Mouse (Mus musculus) cortical plate, adult 2 months (tissue): ENCODE measurements at regions not wholly inside any gene's neighbourhood (a gene's known extent, or its start where the extent isn't known, plus 50 kb on each side); places are given as distances from the start of the nearest gene placed in this dataset.

Source experiments
- H3K27ac ChIP-seq: fragments of 200-500 bp; 2 replicates; pipeline ENCODE4 v1.5.1; 2012; ENCODE audit warnings: low read length, control low read depth, inconsistent platforms; ENCODE audit not compliant: insufficient read depth
- H3K4me1 ChIP-seq: fragments of 200-500 bp; 2 replicates; pipeline ENCODE4 v1.6.1; 2011; ENCODE audit warnings: low read length; ENCODE audit not compliant: control insufficient read depth, insufficient read depth
- H3K4me3 ChIP-seq: fragments of 200-500 bp; 2 replicates; pipeline ENCODE4 v1.5.1; 2011; ENCODE audit warnings: mild to moderate bottlenecking, low read length, control low read depth; ENCODE audit not compliant: insufficient read depth
- CTCF ChIP-seq: fragments of 200-500 bp; IDR thresholded peaks from 2 replicates; pipeline ENCODE4 v1.5.1; 2011; ENCODE audit warnings: mild to moderate bottlenecking, control low read depth, low read length; ENCODE audit not compliant: insufficient read depth; ENCODE audit errors: extremely low read depth
- POLR2A ChIP-seq: fragments of 200-500 bp; IDR thresholded peaks from 2 replicates; pipeline ENCODE4 v1.6.1; 2011; ENCODE audit warnings: mild to moderate bottlenecking, low read length, control low read depth; ENCODE audit not compliant: insufficient read depth; ENCODE audit errors: extremely low read depth

- Histone ChIP-seq H3K4me1 (no peaks in the 10 kb centered on the region), H3K27ac (0 out of 2 replicates have a peak overlapping the region, but pooled peaks have one; percentile 18), H3K4me3 (no peak overlapping the region)
- TF ChIP-seq POLR2A (no peak), CTCF (no peak)
Observed at GRCm38 (mm10) chr16:95131815-95132214, 125.5 kb upstream of the Kcnj15 start.

DNA sequence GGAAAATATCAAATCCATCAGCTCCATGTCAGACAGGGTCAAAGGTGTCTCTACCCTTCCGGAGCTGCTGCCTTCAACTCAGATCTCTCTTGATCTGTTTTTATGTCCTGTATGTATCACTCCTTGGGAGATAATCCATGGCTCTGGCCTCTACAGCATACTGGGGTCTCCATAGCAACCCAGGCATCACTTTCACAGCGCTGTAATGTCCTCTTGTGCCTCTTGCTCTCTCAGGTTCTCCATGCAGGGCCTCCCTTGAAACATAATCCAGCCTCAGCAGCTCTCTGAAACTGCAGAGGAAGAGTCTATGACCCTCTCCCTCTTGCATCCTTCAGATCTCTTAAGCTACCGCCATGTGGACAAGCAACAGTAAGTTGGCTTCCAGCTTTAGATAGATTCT lies 118.5 kb upstream of the Kcnj15 start:
- Histone ChIP-seq H3K4me3 (no peak overlapping the region), H3K4me1 (no peaks in the 10 kb centered on the region; the same call in 1 of the 2 replicates), H3K27ac (no peak overlapping the region)
- TF ChIP-seq POLR2A (no peak), CTCF (no peak)

DNA sequence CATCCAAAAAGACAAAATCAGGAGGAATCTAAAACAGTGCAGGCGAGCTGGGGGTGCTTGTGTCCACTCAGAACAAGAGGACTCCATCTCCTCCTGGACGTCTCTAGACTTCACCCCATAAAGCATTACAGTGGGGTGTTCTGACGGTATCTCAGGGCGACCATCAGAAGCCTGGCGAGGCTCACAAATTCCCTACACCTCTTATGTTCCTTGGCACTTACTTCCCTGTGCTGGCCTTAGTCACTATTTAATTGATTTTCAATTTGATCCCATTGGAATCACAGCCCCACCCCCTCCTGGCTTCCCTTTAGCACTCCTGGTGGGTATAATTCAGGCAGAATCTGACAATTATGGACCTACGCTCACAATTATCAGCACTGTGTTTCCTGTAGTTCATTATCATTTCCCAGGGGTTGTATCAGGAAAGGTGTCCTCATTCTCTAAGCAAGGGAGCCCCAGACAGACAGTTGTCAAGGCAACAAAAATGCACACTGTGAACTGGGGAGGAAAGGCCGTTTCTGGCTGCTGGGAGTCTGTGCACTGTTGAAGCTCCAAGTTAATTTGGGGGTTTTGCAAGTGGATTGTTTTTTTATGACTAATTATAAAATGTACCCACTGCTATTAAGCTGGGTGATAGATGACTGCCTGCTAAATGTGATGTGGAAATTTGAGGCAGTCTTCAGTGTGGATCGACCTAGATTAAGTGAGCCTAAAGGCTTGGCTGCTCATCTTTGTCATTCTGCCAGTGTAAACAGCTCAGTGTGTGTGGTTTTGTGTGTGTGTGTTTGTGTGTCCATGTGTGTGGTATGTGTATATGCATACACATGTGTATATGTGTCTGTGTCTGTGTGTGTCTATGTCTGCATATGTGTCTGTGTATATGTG lies 115.6 kb upstream of the Kcnj15 start:
- H3K4me3 ChIP-seq: no peak overlapping the region
- H3K4me1 ChIP-seq: no peaks in the 10 kb centered on the region; the same call in 1 of the 2 replicates
- no peak overlapping the region for H3K27ac ChIP-seq
- TF ChIP-seq POLR2A (no peak), CTCF (no peak)

- no peak for TF ChIP-seq POLR2A
- TF ChIP-seq CTCF: no peak
Observed at GRCm38 (mm10) chr16:95150499-95150898, 106.9 kb upstream of the Kcnj15 start.

GRCm38 (mm10) chr16:95151499-95151898 lies 105.9 kb upstream of the Kcnj15 start:
- peaks cover 2% of the 10 kb centered on the region; the same call in 1 of the 2 replicates for H3K4me1 ChIP-seq
- H3K27ac ChIP-seq: no peak overlapping the region
- H3K4me3 ChIP-seq: no peak overlapping the region
- TF ChIP-seq POLR2A: no peak
- TF ChIP-seq CTCF: no peak

More at GRCm38 (mm10) chr16:95150499-95150898, 106.9 kb upstream of the Kcnj15 start:
- no peak overlapping the region for H3K4me3 ChIP-seq
- no peak overlapping the region for H3K27ac ChIP-seq
- peaks cover 2% of the 10 kb centered on the region; the same call in 1 of the 2 replicates for H3K4me1 ChIP-seq

- no peak overlapping the region for H3K4me3 ChIP-seq
- no peak for TF ChIP-seq CTCF
- no peak for TF ChIP-seq POLR2A
- peaks cover 2% of the 10 kb centered on the region; the same call in 1 of the 2 replicates for H3K4me1 ChIP-seq
Observed at GRCm38 (mm10) chr16:95151914-95152313, 105.4 kb upstream of the Kcnj15 start.

DNA sequence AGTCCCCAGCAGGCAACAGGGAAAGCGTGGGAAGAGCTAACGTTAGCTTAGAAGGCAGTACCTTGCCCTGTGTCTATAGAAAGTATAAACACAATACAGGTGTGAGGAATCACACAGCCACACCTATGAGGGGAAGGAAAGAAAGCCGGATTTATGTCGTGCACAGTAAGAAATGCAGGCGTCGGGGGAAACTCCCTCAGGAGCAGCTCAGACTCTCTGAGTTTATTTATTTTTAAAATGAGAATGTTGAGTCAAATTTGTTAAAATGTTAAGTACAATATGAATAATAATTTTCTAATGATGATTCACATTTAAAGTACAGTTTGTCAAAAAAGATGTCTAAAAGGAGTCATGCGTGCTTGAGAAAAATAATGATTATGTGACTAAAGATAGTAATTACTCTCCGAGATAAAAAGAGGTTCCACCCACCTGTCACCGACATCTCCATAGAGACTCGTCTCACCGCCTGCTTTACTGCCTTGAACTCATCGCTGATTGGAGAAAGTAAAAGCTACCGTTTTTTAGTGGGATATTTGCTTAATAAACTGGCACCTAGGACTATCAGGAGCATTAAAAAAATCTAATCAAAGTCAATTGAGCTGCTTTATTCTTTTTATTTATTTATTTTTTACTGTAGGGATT lies 104.5 kb upstream of the Kcnj15 start:
- H3K4me3 ChIP-seq: no peak overlapping the region
- TF ChIP-seq CTCF (no peak), POLR2A (no peak)
- H3K27ac ChIP-seq: no peak overlapping the region
- H3K4me1 ChIP-seq: peaks cover 2% of the 10 kb centered on the region; the same call in 1 of the 2 replicates

More at GRCm38 (mm10) chr16:95151914-95152313, 105.4 kb upstream of the Kcnj15 start:
- H3K27ac ChIP-seq: no peak overlapping the region

DNA sequence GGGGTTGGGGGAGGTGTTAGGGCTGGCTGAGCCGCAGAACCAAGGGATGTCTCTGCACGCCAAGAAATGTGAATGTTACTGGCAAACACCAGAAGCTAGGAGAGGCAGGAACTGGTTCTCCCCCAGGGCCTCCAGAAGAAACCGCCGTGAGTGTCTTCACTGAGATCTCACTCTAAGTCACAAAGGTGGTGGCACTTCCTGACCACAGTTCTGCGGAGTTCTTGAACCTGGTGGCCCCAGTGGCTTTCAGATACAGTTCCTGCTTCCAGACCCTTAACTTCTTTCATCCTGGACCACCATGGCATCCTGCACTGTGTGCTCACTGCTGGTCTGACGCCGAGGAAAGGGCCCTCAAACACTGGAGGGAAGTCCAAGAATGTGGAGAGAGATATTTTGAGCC lies 89.0 kb upstream of the Kcnj15 start:
- Histone ChIP-seq H3K4me3 (no peak overlapping the region), H3K4me1 (no peaks in the 10 kb centered on the region), H3K27ac (no peak overlapping the region)
- TF ChIP-seq POLR2A: no peak
- TF ChIP-seq CTCF: no peak

DNA sequence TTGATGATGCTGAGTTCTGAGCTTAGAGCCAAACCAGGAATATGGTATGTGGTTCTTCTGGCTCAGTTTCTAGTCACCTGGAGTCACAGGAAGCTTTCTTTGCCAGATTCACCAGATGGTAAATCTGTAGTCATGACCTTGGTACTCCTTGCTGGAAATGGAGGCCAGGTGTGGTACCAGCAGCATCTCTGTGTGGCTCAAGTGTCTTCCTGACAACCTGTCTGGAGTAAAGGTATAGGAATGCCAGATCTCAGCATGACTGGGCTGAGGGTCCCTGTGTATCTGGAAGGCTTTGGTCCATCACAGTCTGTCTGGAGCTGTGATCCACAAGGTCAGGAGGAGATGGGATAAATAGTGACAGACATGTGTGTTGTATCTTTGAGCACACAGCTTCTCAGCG lies 88.0 kb upstream of the Kcnj15 start:
- no peaks in the 10 kb centered on the region for H3K4me1 ChIP-seq
- no peak overlapping the region for H3K4me3 ChIP-seq
- no peak overlapping the region for H3K27ac ChIP-seq
- no peak for TF ChIP-seq CTCF
- no peak for TF ChIP-seq POLR2A
